Mouse (Mus musculus) ovary, adult 10 weeks (tissue): ENCODE data around the gene Ncbp3. TPM values are rescaled to one million over a fixed set of nuclear protein-coding genes. Genes with fewer than 3 reads are reported as not detected.

ENCODE experiments used
- polyA plus RNA-seq: library from polyadenylated mRNA; stranded (reverse); fragments of 350-450 nt; fragmentation: Illumina TruSeq; extraction: RNeasy Lipid Tissue Mini Kit (QIAGEN cat#74804); gene quantifications from one replicate; pipeline ENCODE4 v1.2.3, GENCODE M21; 2014

Ncbp3 gene
- polyA plus RNA-seq: 15.4 TPM

DNA sequence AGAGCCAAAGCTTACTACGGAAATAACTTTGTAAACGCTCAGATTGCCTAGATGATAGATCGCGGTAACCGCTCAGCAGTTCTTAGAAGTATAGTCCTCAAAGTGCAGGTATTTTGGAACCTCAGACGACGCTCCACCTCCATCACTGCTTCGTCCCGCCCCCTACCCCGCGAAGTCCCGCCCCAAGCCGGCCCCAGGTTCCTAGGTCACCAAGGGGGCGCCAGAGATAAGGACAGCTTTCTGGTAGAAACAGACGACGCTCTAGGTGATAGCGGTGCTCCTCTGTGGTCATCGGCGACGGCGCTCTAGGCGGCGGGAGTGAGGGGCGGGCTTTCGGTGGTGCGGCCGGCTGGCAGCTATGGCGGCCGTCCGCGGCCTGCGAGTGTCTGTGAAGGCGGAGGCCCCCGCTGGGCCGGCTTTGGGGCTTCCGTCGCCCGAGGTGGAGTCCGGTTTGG is at the start of gene Ncbp3:
Gene Ncbp3 (plus strand): TSS at position 242 of the 455 bp plus-strand sequence.

DNA sequence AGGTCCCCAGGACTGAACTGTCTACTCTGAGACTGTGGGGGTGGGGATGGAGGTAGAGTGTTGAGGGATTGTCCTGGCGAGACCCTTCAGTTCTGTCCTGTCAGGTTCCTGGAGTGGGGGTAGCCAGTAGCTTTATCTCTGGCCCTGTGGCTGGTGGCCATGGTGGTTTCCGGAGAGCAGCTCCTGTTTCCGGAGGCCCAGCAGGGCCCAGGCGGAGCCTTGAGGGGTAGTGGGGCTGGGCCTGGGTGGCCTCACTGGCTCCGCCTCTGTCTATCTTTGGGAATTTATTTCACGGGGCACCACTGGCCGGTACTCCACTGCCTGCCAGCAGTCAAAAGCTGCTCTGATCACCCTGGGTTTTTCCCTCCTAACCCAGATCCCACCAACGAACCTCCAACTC is 48.8 kb upstream of the Ncbp3 start, which contains the start of gene P2rx1:
Gene P2rx1 (plus strand): TSS at position 333 of the 400 bp plus-strand sequence.

GRCm38 (mm10) chr11:73018471-73019146 is 29.0 kb upstream of the Ncbp3 start, which contains the start of gene Camkk1:
TSS of gene Camkk1 (plus strand) at chr11:73019008.

DNA sequence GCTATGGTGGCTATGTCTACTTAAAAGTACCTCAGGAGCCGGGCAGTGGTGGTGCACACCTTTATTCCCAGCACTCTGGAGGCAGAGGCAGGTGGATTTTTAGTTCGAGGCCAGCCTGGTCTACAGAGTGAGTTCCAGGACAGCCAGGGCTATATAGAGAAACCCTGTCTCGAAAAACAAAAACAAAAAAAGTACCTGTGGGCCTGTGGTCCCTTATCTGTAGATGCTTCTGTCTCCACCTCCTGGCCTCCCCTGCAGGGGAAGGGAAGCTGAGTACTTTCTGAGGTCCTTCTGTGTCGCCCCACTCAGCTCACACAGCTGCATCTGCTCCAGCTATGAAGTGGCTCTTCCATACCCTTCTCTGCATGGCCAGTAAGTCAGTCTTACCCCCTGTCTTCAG is 42.7 kb downstream of the Ncbp3 start, which contains the start of gene Itgae:
Gene Itgae (plus strand): TSS at position 301 of the 400 bp plus-strand sequence.

GRCm38 (mm10) chr11:73137591-73138501 is 90.3 kb downstream of the Ncbp3 start, which contains the start of gene Haspin:
TSS of gene Haspin (minus strand) at chr11:73138294.

Other genes with a start within 250 kb of the Ncbp3 start
- gene Atp2a3, start 86.6 kb upstream of the Ncbp3 start, polyA plus RNA-seq: 5.1 TPM
- gene P2rx1, start 48.7 kb upstream of the Ncbp3 start, polyA plus RNA-seq: 0.17 TPM
- gene Camkk1, start 28.8 kb upstream of the Ncbp3 start, polyA plus RNA-seq: not detected
- not detected for gene Itgae, start 42.8 kb downstream of the Ncbp3 start, polyA plus RNA-seq
- 5.8 TPM for gene Haspin, start 90.5 kb downstream of the Ncbp3 start, polyA plus RNA-seq
- not detected for gene P2rx5, start 112.6 kb downstream of the Ncbp3 start, polyA plus RNA-seq
- 26.8 TPM for gene Emc6, start 129.3 kb downstream of the Ncbp3 start, polyA plus RNA-seq
- gene Tax1bp3, start 129.3 kb downstream of the Ncbp3 start, polyA plus RNA-seq: 30.2 TPM
- 9.2 TPM for gene Ctns, start 151.3 kb downstream of the Ncbp3 start, polyA plus RNA-seq
- 1.1 TPM for gene Shpk, start 151.7 kb downstream of the Ncbp3 start, polyA plus RNA-seq
- not detected for gene Trpv1, start 186.5 kb downstream of the Ncbp3 start, polyA plus RNA-seq
- gene Trpv3, start 219.6 kb downstream of the Ncbp3 start, polyA plus RNA-seq: 0.20 TPM